Mouse (Mus musculus) gonadal fat pad, adult 2 months (tissue): ENCODE measurements around the gene Igf2bp3. TPM values are rescaled to one million over a fixed set of nuclear protein-coding genes. Genes with fewer than 3 reads are reported as not detected.

Source experiments
- DNase-seq: peaks from one replicate; pipeline ENCODE4 v3.0.0-alpha.2; 2012; ENCODE audit warnings: low read depth
- polyA plus RNA-seq: library from polyadenylated mRNA; depleted of rRNA; stranded (reverse); fragments of >200 nt; gene quantifications from 2 replicates; pipeline ENCODE4 v1.2.3, GENCODE M21; 2012

The Igf2bp3 gene
- polyA plus RNA-seq, 1 experiment = 0.09 TPM

DNA sequence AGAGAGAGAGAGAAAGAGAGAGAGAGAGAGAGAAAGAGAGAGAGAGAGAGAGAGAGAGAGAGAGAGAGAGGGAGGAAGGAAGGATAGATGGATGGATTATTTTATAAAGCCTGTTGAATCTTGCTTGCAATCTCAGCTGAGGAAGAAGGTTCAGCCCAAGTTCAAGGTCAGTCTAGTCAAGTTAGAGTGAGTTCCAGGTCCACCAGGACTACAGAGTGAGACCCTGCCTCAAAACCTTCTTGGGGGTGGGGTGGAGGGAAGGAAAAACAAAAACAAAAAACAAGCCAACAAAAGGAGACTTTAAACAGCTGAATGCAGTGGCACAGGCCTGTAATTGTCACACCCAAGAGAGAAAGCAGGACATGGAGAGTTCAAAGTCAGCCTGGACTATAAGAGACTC, 40.1 kb downstream of the Igf2bp3 start:
- DNase-seq = no peak

DNA sequence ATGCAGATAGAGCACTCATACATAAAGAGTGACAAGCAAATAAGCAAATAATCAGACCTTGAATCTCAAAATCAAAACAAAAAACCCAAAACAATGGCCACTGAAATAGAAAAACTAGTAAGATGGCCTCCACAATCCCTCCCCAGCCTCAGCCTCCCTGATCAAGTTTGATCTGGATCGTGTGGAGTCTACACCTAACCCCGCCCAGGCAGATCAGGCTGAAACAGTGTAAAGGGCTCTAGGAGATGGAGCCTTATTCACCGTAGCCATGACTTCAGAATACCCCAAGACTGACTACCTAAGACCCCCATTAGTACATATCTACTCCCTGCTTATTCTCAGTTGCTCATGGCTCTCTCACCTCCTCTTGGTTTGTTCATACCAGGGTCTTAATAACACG, 41.1 kb downstream of the Igf2bp3 start:
- no peak for DNase-seq

GRCm38 (mm10) chr6:49173265-49173664, 41.5 kb downstream of the Igf2bp3 start:
- peak; percentile 42 for DNase-seq

DNA sequence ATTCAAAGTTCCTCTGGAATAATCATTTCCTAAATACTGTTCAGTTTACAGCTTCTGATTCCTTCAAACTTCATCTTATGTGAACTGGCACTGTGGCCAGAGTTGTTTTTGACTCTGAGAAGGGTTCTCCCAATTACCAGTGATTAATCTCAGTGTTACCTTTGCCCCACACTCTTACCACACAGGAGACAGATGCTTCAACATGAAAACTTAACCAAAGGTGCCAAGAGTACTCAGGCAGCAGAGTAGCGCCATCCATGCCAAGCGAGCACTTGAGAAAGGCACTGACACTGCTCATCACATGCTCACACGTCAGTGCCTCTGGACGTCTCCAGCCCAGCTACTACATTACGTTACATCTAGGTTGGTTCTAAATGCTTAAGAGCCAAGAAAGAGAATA, 43.5 kb downstream of the Igf2bp3 start:
- peak; percentile 75 for DNase-seq

GRCm38 (mm10) chr6:49168648-49169047, 46.1 kb downstream of the Igf2bp3 start:
- no peak for DNase-seq

DNA sequence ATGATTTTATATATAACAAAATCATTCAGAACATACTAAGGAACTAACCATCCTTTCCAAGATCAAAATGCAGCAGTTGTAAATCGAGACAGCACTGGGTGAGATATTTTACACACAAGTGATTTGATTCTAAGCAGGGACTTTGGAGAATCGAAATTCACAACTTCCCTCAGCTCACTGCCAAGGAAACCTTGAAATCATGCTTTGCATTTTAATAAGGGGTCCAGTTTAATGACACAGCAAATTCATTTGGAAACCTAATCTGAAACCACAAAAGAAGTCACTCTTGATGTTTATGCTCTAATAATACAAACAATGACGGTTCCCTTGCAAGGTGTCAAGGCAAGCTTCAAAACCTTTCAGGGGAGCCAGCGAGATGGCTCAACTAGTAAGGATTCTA, 47.4 kb downstream of the Igf2bp3 start:
- DNase-seq = no peak

DNA sequence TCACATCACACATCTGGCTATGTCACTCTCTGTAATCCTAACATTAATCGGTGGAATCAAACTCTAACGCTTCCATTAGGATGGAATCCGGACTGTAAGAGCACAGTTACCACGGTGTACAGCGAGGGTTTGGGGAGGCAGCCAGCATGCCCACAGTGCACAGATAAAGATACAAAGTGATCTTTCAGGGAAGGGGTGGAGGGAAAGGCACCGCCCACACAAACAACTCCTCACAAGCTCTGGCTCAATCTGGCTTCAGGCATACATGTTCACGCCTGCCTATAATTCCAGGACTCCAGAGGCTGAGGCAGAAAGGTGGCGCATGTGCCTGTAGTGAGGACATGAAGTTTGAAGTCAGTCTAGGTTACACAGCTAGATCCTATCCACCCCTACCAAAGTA, 48.4 kb downstream of the Igf2bp3 start:
- peak; percentile 40 for DNase-seq

GRCm38 (mm10) chr6:49165855-49166254, 48.9 kb downstream of the Igf2bp3 start:
- DNase-seq = peak; percentile 84

DNA sequence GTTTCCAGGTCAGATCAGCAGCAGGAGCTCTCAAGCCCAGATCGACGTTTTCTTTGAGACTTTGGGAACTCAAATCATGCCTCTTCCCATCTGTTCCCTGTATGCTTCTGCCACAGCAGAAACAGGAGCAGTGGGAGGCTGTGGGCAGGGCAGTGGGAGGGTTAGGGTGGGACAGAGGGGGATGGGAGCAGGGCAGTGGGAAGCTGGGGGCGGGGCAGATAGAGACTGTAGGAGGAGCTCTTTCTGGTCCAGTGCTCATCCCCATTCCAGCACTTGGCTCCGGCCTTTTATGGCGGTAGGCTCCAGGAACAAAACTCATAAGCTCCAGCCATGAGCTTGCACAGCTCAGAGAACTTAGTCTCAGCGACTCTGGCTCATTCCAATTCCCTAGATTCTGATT, 49.7 kb downstream of the Igf2bp3 start:
- DNase-seq = no peak

DNA sequence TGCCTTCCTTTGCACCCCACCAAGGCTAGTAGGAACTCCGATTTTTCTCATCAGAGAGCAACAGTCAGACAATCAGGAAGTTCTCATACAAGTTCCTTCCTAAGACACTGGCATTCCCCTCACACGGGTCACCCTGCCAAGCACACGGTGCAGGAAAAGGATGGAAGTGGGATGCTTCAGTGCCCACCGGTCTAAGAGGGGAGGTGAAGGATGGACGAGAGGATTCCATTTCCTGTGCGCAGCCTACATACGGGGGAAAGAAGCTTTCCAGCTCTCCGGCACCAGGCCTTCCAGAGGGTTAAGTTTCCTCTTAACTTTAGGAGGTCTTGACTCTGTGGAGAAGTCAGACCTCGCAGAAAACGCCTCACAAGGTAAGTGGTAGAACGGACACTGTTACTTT, 50.1 kb downstream of the Igf2bp3 start:
- DNase-seq = no peak

- no peak for DNase-seq
Observed at GRCm38 (mm10) chr6:49159971-49160370, 54.8 kb downstream of the Igf2bp3 start.

- no peak for DNase-seq
Observed at GRCm38 (mm10) chr6:49156826-49157175, 58.0 kb downstream of the Igf2bp3 start.

DNA sequence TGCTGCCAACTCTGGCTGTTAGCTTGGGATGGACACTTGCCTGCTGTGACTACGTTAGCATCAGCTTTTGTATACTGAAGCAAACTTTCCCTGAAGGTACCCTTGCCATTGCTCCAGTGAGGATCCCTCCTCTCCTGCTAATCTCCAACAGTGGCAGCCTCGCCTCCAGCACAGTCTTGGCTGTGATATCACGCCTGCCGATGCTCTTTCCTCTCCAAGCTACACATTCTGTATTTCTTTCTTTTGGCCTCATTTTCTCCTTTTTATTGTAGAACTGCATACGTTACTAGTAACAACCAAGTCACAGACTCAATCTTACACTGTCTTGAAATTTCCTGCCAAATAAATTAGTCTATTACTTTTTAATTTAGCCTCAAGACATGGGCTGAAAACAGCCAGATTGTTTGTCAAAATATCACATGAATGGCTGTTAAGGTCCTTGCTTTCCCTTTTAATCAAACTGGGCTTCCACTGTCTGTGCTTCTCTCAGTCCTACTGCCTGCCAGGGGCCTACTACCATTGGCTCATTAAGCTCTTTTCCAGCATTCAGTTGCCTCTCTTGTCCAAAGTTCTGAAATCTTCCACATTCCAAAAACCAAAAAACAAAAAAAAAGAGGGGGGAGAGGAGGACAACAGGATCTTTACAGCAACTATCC, 58.5 kb downstream of the Igf2bp3 start:
- no peak for DNase-seq

DNA sequence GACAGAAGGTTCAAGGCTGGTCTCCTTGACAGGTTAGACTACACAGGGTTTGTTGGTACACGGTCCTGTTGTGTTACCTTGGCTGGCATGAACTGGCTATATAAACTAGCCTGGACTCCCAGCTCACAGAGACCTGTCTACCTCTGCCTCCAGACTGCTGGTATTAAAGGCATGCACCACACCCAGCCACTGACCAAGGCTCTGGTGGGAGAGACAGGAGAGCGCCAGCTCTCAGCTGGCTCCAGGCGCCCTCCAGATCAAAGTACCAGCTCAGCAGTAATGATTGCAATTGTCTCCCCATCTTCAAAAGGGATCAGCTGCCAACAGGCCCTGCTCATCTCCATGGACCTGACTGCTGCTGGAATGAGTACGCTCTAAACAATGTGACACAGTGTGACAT, 63.3 kb downstream of the Igf2bp3 start:
- DNase-seq = no peak

- no peak for DNase-seq
Observed at GRCm38 (mm10) chr6:49150349-49151229, 64.2 kb downstream of the Igf2bp3 start.

DNA sequence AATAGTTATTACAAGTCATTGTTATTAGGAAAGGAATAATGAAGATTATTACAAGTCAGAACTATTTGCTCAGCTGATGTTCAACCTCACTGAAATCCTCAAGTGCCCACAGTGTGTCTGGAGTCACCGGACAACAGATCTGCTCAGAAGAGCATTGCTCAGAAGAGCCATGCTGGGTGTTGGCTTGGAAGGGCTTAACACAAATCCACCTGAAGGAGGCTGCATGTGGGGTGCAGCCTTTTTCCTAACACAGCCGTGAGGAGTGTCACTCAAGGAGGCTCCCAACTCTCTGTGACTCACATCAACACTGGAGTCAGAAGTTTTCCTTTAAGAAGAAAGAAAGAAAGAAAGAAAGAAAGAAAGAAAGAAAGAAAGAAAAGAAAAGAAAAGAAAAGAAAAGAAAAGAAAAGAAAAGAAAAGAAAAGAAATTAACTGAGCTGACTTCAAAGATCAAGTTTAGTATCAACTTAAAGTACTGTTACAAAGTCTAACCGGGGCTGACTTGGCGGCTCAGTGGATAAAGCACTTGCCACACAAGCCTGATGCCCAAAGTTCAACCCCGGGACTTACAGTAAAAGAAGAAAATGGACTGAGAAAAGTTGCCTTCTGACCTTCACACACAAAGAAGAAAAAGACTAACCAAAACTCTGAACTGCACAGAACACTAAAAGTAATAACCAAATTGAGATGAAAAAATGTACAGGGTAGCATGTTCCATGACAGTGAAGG, 65.4 kb downstream of the Igf2bp3 start:
- DNase-seq = no peak

GRCm38 (mm10) chr6:49148781-49149180, 66.0 kb downstream of the Igf2bp3 start:
- no peak for DNase-seq

- DNase-seq = no peak
Observed at GRCm38 (mm10) chr6:49148368-49148767, 66.4 kb downstream of the Igf2bp3 start.

DNA sequence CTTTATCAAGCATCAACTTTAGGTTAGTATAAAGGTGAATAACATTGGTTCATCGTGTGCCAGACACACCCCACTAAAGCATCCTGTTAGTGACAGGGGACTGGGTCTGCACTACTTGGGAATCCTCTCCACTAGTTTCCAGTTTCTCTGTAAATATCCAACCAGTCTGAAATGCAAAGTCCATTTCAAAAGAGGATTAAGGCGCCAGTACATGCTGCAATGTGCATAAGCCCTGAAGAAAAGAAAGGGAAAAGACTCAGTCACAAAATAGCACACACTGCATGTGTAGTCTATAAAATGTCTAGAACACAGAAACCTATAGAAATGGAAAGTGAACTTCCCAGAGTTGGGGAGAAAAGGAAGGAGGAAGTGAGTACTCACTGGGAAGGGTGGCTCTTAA, 68.3 kb downstream of the Igf2bp3 start:
- DNase-seq = no peak

DNA sequence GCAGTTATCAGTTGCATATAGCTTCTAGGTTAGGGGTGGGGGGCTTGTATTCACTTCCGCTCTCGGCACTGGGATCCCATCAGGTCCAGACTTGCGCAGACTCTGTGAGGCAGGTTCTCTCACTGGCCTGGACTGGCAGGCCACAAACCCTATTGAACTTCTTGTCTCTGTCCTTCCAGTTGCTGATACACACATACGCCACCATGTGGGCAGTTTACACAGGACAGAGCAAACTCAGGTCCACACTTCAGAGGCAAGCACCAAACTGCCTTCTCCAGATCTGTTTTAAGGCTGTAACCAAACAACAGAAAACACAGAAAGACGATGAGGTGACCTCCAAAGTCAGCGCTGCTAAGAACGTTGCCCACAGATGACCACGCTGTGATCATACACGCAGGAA, 72.3 kb downstream of the Igf2bp3 start:
- DNase-seq = no peak

- no peak for DNase-seq
Observed at GRCm38 (mm10) chr6:49141125-49141524, 73.6 kb downstream of the Igf2bp3 start.

DNA sequence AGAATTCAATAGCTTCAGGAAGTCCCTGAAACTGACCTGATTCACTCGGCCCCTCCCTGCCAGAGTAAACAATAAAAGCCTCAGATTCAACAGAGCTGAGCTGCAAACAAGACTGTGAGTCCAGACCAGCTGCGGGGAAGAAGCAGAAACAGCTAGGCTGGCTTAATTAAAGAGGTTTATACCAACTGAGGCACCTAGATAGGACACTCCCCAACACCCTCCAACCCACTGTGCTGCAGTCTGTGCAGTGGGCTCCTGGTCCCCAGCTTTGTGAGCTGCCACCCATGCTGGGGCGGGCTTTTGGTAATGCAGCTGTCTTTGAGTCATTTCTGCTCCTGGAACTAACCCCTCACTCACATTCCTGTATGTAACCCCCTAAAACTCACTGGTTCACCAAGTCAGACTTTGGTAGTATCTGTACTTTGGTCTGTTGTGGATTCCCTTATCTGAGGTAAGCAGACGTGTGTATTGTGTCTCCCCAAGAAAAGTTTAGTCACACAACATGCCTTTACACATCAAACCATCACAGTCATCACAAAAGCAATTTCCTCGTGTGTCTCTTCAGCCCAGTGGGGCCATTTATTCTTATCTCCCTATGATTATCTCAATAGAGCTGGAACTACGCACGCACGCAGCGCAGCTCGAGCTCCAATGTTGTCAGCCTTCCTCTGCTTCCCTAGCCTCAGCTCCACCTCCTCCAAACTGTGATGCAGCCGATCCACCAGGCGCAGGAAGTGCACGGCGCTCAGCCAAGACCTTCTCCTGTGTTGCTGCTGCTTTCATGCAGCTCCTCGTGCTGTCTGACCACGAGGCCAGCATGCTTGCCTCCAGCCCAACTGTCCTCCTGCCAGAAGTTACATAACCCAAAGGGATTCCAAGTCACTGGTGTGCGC, 76.4 kb downstream of the Igf2bp3 start:
- DNase-seq = no peak
